Mouse (Mus musculus) erythroblast, embryonic 14.5 days (primary cell): ENCODE measurements around the gene Syn2.

Experiments
- GATA1 ChIP-seq: IDR thresholded peaks from 2 replicates; pipeline ENCODE4 v1.6.1; 2012; ENCODE audit warnings: low read length, inconsistent platforms, mixed read lengths
- TAL1 ChIP-seq: IDR thresholded peaks from 3 replicates; pipeline ENCODE4 v1.6.1; 2012; ENCODE audit warnings: low read length, inconsistent platforms, mixed read lengths

DNA sequence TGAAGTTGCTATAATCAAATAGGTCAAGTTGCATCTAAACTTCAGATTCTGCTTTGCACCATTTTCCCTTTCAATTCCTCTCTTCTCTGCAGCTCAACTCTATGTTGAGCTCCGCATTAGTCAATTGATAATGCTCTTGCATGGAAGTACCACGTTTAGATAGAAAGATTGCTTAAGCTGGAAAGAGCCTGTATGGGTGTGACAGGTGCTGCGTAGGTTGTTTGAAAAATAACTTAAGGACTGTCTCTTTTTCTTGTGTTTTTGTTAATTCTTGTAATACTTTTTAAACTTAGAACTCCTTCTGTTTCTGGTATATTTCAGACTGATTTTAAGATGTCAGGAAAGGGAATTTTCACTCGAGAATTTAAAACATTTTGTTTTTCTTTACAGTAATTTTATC is 26.5 kb downstream of the Syn2 start:
- no peak for TF ChIP-seq GATA1
- TF ChIP-seq TAL1, result no peak
